Comparison of ENCODE assay signal across 21 mouse cellular contexts in genomic region chr11:76160251-76160650, GRCm38 (mm10). TPM values are rescaled to one million over a fixed set of nuclear protein-coding genes. Genes with fewer than 3 reads are reported as not detected.
DNase-seq lines count a peak whose midpoint lies in the region; ATAC-seq lines count a peak whose summit lies in the region.
"Had no signal": no experiment of that assay in that cellular context is flagged by ENCODE, and none has a peak within 500 bp of the region (broad histone marks: within the 10 kb centered on the region; RNA-seq: fewer than 3 reads in every experiment).

No protein-coding gene starts in this region.

- no peak for ATAC-seq in kidney, embryonic 15.5 days (replicated peaks; ENCODE audit: low FRiP score)
- no peak for ATAC-seq in kidney, embryonic 14.5 days (ENCODE audit: low FRiP score, low TSS enrichment)
- ATAC-seq in embryonic facial prominence, embryonic 14.5 days (ENCODE audit: low read depth): peak; percentile 53; the same call in 1 of the 2 replicates
- ATAC-seq in limb, embryonic 15.5 days (ENCODE audit: insufficient number of reproducible peaks, low FRiP score, low TSS enrichment, low read depth): no peak
- ATAC-seq: intestine, embryonic 16.5 days had no signal

- intact Hi-C loops in left cerebral cortex, postnatal 10 days (cut with DNase I): no loop called here

- H3K27ac ChIP-seq in kidney, embryonic 15.5 days: 0 out of 2 replicates have a peak overlapping the region, but pooled peaks have one; percentile 37
- no peak overlapping the region for H3K27ac ChIP-seq in kidney, embryonic 14.5 days (ENCODE audit: low read depth, low read length)
- H3K27ac ChIP-seq in embryonic facial prominence, embryonic 14.5 days (replicated peaks; ENCODE audit: low read depth, low read length): 0 out of 2 replicates have a peak overlapping the region, but pooled peaks have one; percentile 35
- H3K27ac ChIP-seq in limb, embryonic 15.5 days: peak overlapping the region; percentile 30; the same call in 1 of the 2 replicates
- H3K27ac ChIP-seq: heart, embryonic 15.5 days; hindbrain, embryonic 13.5 days; liver, embryonic 13.5 days; midbrain, embryonic 10.5 days had no signal

- no peaks in the 10 kb centered on the region for H3K27me3 ChIP-seq in kidney, embryonic 15.5 days
- no peaks in the 10 kb centered on the region for H3K27me3 ChIP-seq in kidney, embryonic 14.5 days (ENCODE audit: control insufficient read depth, insufficient read depth, low read length)
- H3K27me3 ChIP-seq in embryonic facial prominence, embryonic 14.5 days (replicated peaks; ENCODE audit: control insufficient read depth, insufficient read depth, low read length): no peaks in the 10 kb centered on the region
- H3K27me3 ChIP-seq in limb, embryonic 15.5 days: no peaks in the 10 kb centered on the region
- H3K27me3 ChIP-seq: heart, embryonic 15.5 days; hindbrain, embryonic 13.5 days; liver, embryonic 13.5 days had no signal

- WGBS in kidney, embryonic 15.5 days: 31% methylated on average over 6 of the region's 6 CpGs
- whole genome bisulfite sequencing in kidney, embryonic 14.5 days: 24% methylated on average over 6 of the region's 6 CpGs
- WGBS in embryonic facial prominence, embryonic 14.5 days: 28% methylated on average over 6 of the region's 6 CpGs
- WGBS in limb, embryonic 15.5 days: 25% methylated on average over 6 of the region's 6 CpGs

- no peak overlapping the region for H3K9ac ChIP-seq in kidney, embryonic 15.5 days
- H3K9ac ChIP-seq in kidney, embryonic 14.5 days (ENCODE audit: low read depth, low read length): no peak overlapping the region
- no peak overlapping the region for H3K9ac ChIP-seq in embryonic facial prominence, embryonic 14.5 days (ENCODE audit: low read depth, low read length)
- no peak overlapping the region for H3K9ac ChIP-seq in limb, embryonic 15.5 days
- H3K9ac ChIP-seq: heart, embryonic 15.5 days; hindbrain, embryonic 13.5 days; liver, embryonic 13.5 days had no signal

- H3K4me2 ChIP-seq in kidney, embryonic 15.5 days: no peak overlapping the region
- H3K4me2 ChIP-seq in kidney, embryonic 14.5 days (replicated peaks; ENCODE audit: low read depth, low read length): no peak overlapping the region
- H3K4me2 ChIP-seq in embryonic facial prominence, embryonic 14.5 days (ENCODE audit: low read depth, low read length): no peak overlapping the region
- no peak overlapping the region for H3K4me2 ChIP-seq in limb, embryonic 15.5 days
- H3K4me2 ChIP-seq: heart, embryonic 15.5 days; hindbrain, embryonic 13.5 days; liver, embryonic 13.5 days had no signal

- peaks cover 38% of the 10 kb centered on the region for H3K36me3 ChIP-seq in kidney, embryonic 15.5 days
- peaks cover 4% of the 10 kb centered on the region; the same call in 1 of the 2 replicates for H3K36me3 ChIP-seq in kidney, embryonic 14.5 days (ENCODE audit: control insufficient read depth, insufficient read depth, low read length)
- H3K36me3 ChIP-seq in embryonic facial prominence, embryonic 14.5 days (ENCODE audit: control insufficient read depth, insufficient read depth, low read length): peaks cover 37% of the 10 kb centered on the region
- peaks cover 48% of the 10 kb centered on the region for H3K36me3 ChIP-seq in limb, embryonic 15.5 days

- H3K4me3 ChIP-seq in kidney, embryonic 15.5 days (replicated peaks): no peak overlapping the region
- no peak overlapping the region for H3K4me3 ChIP-seq in kidney, embryonic 14.5 days (ENCODE audit: low read length)
- no peak overlapping the region for H3K4me3 ChIP-seq in embryonic facial prominence, embryonic 14.5 days (ENCODE audit: low read depth, low read length)
- H3K4me3 ChIP-seq in limb, embryonic 15.5 days: no peak overlapping the region
- H3K4me3 ChIP-seq: heart, embryonic 15.5 days; hindbrain, embryonic 13.5 days; liver, embryonic 13.5 days; midbrain, embryonic 10.5 days had no signal

- H3K9me3 ChIP-seq in kidney, embryonic 15.5 days (replicated peaks): no peaks in the 10 kb centered on the region
- no peaks in the 10 kb centered on the region for H3K9me3 ChIP-seq in kidney, embryonic 14.5 days (ENCODE audit: control insufficient read depth, low read length)
- H3K9me3 ChIP-seq in embryonic facial prominence, embryonic 14.5 days (ENCODE audit: control insufficient read depth, low read length): no peaks in the 10 kb centered on the region
- no peaks in the 10 kb centered on the region for H3K9me3 ChIP-seq in limb, embryonic 15.5 days
- H3K9me3 ChIP-seq: G1E; heart, embryonic 15.5 days; hindbrain, embryonic 13.5 days; liver, embryonic 13.5 days; midbrain, embryonic 10.5 days had no signal

- DNase-seq in ZHBTc4 (ENCODE audit: low read depth, low spot score): peak; percentile 29
- DNase-seq in embryonic facial prominence, embryonic 14.5 days (ENCODE audit: low spot score): peak; percentile 72
- DNase-seq in left cerebral cortex, postnatal 10 days (ENCODE audit: extremely low spot score in 1 of 2, low spot score in 2 of 2): no peak
- DNase-seq in thymus, postnatal 14 days: no peak
- DNase-seq: cerebellum, postnatal 36 days; kidney, postnatal 36 days; layer of hippocampus, postnatal 36 days; liver, embryonic 13.5 days; lung, postnatal 10 days; right cerebral cortex, postnatal 4 days had no signal

- H3K4me1 ChIP-seq in kidney, embryonic 15.5 days: peaks cover 10% of the 10 kb centered on the region; the same call in 1 of the 2 replicates
- no peaks in the 10 kb centered on the region for H3K4me1 ChIP-seq in kidney, embryonic 14.5 days (ENCODE audit: control insufficient read depth, insufficient read depth, low read length)
- H3K4me1 ChIP-seq in embryonic facial prominence, embryonic 14.5 days (ENCODE audit: control insufficient read depth, insufficient read depth, low read length): no peaks in the 10 kb centered on the region; the same call in 1 of the 2 replicates
- no peaks in the 10 kb centered on the region for H3K4me1 ChIP-seq in limb, embryonic 15.5 days
- H3K4me1 ChIP-seq: heart, embryonic 15.5 days; hindbrain, embryonic 13.5 days; liver, embryonic 13.5 days; midbrain, embryonic 10.5 days had no signal

RNA-seq across cellular contexts. Expression of gene Vps53, which starts 19.2 kb away (rescaled TPM):
- polyA plus RNA-seq in kidney, embryonic 15.5 days (2015; fragmentation: Nextera tagmentation; extraction: Ambion mirVana): 36.6 and 41.7 TPM in 2 replicates
- 27.3 and 40.8 TPM in 2 replicates for polyA plus RNA-seq in kidney, embryonic 14.5 days (2014; fragmentation: Nextera tagmentation; extraction: Ambion mirVana)
- polyA plus RNA-seq in embryonic facial prominence, embryonic 14.5 days (2014; fragmentation: Nextera tagmentation; extraction: Ambion mirVana): 32.4 and 36.6 TPM in 2 replicates
- polyA plus RNA-seq in limb, embryonic 15.5 days (2015; fragmentation: Nextera tagmentation; extraction: Ambion mirVana): 43.5 and 44.3 TPM in 2 replicates
- 10 to 100 TPM; 74.5 to 82.5 TPM for total RNA-seq in left cerebral cortex, postnatal 10 days (2021)

RNA-seq across cellular contexts. Expression of gene Fam57a, which starts 19.2 kb away (rescaled TPM):
- 27.0 and 29.0 TPM in 2 replicates for polyA plus RNA-seq in kidney, embryonic 15.5 days (2015; fragmentation: Nextera tagmentation; extraction: Ambion mirVana)
- 25.5 and 26.5 TPM in 2 replicates for polyA plus RNA-seq in kidney, embryonic 14.5 days (2014; fragmentation: Nextera tagmentation; extraction: Ambion mirVana)
- 34.2 and 36.8 TPM in 2 replicates for polyA plus RNA-seq in embryonic facial prominence, embryonic 14.5 days (2014; fragmentation: Nextera tagmentation; extraction: Ambion mirVana)
- polyA plus RNA-seq in limb, embryonic 15.5 days (2015; fragmentation: Nextera tagmentation; extraction: Ambion mirVana): 98.1 and 106 TPM in 2 replicates
- 10 to 100 TPM; 15.4 to 17.0 TPM for total RNA-seq in left cerebral cortex, postnatal 10 days (2021)

RNA-seq across cellular contexts. Expression of gene Dbil5, which starts 57.2 kb away (rescaled TPM):
- polyA plus RNA-seq in kidney, embryonic 15.5 days (2015; fragmentation: Nextera tagmentation; extraction: Ambion mirVana): 0.97 and 1.5 TPM in 2 replicates
- 1.2 and 1.6 TPM in 2 replicates for polyA plus RNA-seq in kidney, embryonic 14.5 days (2014; fragmentation: Nextera tagmentation; extraction: Ambion mirVana)
- polyA plus RNA-seq in embryonic facial prominence, embryonic 14.5 days (2014; fragmentation: Nextera tagmentation; extraction: Ambion mirVana): 0.79 and 0.96 TPM in 2 replicates
- 0.88 and 1.5 TPM in 2 replicates for polyA plus RNA-seq in limb, embryonic 15.5 days (2015; fragmentation: Nextera tagmentation; extraction: Ambion mirVana)
- total RNA-seq in left cerebral cortex, postnatal 10 days (2021): under 1 TPM; 0.64 to 0.67 TPM
- total RNA-seq: gastrocnemius, postnatal 4 days; monocyte, adult 5-6 weeks had no signal
- polyA plus RNA-seq: neural tube, embryonic 14.5 days had no signal

RNA-seq across cellular contexts. Expression of gene Gemin4, which starts 57.2 kb away (rescaled TPM):
- 28.3 and 37.7 TPM in 2 replicates for polyA plus RNA-seq in kidney, embryonic 15.5 days (2015; fragmentation: Nextera tagmentation; extraction: Ambion mirVana)
- 18.8 and 43.8 TPM in 2 replicates for polyA plus RNA-seq in kidney, embryonic 14.5 days (2014; fragmentation: Nextera tagmentation; extraction: Ambion mirVana)
- 22.3 and 30.4 TPM in 2 replicates for polyA plus RNA-seq in embryonic facial prominence, embryonic 14.5 days (2014; fragmentation: Nextera tagmentation; extraction: Ambion mirVana)
- polyA plus RNA-seq in limb, embryonic 15.5 days (2015; fragmentation: Nextera tagmentation; extraction: Ambion mirVana): 24.0 and 26.6 TPM in 2 replicates
- total RNA-seq in left cerebral cortex, postnatal 10 days (2021): 10 to 100 TPM in 1 of 2 experiments, 1 to 10 TPM in 1; 6.9 to 10.4 TPM
- total RNA-seq: monocyte, adult 5-6 weeks had no signal

Comparison
In these comparisons a context has a peak if more than half of its experiments do, and no peak if none do; other contexts are left out.
1. DNase-seq: peak in ZHBTc4 (single experiment) and embryonic facial prominence, embryonic 14.5 days (single experiment); none in left cerebral cortex, postnatal 10 days (0 of 2) and thymus, postnatal 14 days (single experiment).